Mouse (Mus musculus) adrenal gland, postnatal 10 days (tissue): ENCODE data around the gene Ephb1. TPM values are rescaled to one million over a fixed set of nuclear protein-coding genes. Genes with fewer than 3 reads are reported as not detected.

ENCODE experiments used
- DNase-seq: peaks from one replicate; pipeline ENCODE4 v3.0.0; 2021; ENCODE audit warnings: mixed read lengths
- total RNA-seq, 2 experiments: library from RNA; stranded (reverse); gene quantifications; 2 replicates each; pipeline ENCODE4 v1.2.3; 2021

The Ephb1 gene
- total RNA-seq, 2 experiments from 2014 or later = 3.5 to 4.6 TPM

DNA sequence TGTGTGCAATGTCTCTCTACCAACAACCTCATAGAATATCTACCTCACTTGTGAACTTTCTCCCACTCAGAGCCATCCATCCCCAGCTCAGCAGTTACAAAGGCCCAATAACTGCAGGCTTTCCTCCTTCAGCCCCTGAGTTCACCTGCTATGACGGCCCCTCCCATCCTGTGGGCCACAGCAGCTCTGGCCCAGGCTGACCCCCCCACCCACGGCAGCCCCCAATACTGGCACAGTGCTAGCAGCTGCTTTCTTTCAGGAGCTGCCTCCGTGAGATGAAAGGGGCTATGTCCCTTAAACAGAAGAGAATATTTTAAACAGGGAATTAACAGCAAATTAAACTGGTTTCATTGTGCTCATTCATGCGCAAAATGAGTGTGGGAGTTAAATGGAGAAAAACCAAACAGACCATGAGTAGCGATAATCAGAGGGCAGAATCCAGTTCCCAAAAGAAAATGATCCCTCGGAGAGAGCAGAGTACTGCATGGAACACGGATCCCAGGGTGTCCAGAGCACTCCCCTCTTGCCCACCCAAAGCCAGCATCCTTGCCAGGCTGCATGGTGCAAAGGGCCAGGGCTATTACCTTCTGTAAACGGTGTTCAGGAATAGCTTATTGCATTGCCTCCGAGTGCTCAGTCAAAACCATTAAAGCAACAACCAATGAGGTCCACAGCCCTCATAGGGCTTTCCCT, 105.2 kb downstream of the Ephb1 start:
- no peak for DNase-seq

DNA sequence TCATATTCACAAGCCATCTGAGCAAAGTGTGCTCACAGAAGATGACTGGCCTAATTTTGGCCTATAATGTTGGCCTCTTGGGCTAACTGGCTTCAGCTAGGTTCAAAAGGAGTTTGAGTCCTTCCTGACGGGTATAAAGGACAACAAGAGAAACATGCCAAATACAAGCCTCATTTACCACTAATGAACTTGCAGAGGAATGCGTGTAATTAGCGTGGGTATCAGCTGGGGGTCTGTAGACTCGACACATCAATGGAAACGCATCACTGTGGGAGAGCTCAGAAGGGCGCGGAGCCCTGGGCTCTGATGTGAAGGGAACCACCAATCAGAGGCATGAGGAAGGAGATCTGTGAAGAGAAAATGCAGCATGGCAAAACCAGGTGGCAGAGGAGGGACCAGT, 108.9 kb downstream of the Ephb1 start:
- no peak for DNase-seq

GRCm38 (mm10) chr9:102243296-102243695, 111.2 kb downstream of the Ephb1 start:
- no peak for DNase-seq

DNA sequence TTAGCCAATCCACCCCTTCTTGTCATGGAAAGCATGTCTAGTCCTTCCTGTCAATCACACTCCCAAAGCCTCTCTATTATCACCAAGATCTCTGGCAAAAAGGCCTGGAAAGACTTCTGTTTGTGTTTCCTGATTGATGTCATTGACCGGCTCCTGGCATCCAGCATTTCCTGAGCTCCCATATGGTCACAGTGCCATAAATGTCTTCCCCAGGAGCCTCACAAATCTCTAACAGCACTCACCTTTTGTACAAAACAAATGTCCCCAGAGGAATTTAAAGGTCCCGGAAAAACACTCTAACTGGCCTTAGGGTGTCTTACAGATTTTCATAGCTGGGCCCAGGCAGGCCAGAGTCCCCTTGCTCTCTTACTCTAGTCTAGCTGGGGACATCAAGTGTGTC, 112.9 kb downstream of the Ephb1 start:
- DNase-seq = no peak

DNA sequence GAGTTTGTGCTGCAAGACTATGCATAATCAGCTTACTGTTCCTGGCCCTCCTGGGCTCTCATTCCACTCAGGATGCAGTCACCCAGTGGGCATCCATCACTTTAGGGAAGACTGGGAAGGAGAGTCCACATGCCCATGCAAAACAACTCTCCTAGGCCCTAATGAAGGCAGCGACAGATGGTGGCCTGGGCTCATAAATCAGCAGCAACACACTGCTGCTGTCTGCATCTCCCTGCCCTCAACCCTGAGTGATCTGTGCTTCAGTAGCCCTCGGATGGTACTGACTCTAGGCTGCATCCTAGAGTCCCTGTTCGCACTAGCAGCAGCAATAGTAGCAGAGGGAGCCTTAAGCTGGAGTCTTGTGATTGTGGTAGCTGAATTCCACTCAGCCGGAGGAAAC, 114.3 kb downstream of the Ephb1 start:
- no peak for DNase-seq

GRCm38 (mm10) chr9:102235444-102235951, 119.0 kb downstream of the Ephb1 start:
- DNase-seq = no peak

GRCm38 (mm10) chr9:102231248-102231647, 123.2 kb downstream of the Ephb1 start:
- no peak for DNase-seq

DNA sequence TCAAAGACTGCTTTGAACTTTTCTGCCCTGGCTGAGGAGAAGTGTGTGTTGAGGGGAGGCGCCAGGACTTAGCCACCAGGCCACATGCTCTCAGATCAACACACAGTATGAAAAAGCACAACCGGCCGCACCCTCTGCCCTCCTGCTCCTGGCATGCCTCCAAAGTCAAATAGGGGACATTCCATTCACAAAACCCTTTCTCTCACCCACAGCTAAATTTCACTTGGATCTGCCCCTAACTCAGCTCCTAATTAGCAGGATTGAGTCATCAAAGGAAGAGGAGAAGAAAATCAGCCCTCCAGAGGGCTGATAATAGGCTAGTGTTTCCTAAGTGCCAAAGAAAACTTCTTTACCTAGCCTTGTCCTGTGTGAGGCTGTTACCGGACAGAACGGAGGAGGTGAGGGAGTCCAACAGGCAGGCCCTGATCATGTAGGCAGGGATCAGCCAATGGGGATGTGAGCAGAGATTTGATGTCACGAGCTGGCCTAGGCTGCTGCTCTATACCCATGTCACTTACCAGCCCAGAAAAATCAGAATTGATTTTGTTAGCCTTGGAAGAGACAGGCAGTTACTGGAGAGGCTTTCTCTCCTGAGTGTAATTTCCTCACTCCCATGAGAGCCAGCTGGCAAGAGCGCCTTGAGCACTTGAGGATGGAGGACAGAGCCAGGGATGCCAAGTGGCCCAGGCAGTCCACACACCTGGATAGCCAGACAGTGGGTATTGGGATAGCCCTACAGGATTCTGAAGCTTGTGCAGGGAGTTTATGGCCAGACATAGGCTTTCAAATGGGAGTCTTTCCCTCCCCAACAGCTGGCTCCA, 137.5 kb downstream of the Ephb1 start:
- peak; percentile 44 for DNase-seq

DNA sequence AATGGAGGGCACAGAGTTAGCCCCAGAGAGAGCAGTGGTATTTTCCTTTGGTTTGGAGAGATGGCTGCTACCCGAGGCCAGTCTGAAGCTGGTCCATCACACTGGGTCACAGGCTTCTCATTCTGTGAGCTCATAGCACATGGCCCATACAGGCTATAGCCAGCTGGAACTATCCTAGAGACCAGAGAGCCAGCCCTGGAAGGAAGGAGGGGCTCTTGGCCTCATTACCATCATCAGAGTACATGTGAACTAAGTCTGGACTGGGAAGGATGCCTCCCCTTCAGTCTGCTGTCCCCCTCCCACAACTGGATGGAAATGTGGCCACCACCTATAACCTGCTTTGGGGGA, 142.5 kb downstream of the Ephb1 start:
- DNase-seq = no peak

DNA sequence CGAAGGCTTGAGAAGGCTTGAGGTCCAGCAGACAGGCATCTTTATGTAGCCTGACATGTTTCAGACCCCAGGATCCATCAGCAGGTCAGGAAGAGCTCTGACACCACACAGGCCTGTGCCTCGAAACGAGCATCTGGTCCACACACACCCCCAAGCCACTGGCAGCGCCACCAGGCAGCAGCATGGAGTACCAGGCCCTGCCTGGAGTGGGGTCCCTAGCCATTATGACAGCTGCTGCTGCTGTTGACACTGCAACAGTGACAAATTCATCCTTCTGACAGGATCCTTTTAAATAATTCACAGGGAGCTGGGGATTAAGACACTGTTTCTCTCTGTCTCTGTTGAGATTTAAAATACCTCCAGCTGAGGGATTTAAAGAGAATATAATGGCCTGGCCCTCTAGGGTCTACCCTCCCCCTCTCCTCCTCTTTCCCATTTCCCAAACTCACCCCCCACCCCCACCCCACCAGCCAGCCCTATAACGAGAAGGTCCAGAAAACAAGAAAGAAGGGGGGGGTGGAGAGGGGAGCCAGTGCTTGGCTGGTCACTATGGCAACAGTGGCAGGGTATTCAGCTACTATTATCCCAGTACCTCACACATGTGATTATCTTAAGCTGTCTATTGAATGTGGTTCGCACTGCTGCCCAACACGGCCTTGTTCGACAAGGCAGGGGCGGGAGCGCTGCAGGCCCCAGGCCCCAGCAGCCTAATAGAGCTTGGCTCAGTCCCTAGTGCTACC, 143.0 kb downstream of the Ephb1 start:
- DNase-seq = no peak

DNA sequence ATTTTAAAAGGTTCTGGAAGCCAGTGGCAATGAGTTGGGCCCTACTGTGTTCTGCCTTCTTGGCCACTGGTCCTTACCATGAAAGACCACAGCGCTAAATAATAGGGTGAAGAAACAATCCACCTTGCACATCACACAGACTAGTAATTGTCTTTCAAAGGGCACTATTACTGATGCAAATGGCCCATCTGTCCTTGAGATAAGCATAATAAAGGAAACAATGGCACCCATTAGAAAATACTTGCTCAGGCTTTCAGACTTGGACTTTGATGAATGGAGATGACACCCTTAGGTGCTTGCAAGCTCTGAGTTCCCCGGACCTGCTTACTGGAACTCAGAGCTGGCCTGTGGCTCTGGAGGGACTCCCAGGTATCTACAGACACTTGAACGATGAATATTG, 149.0 kb downstream of the Ephb1 start:
- DNase-seq = no peak

- DNase-seq = no peak
Measured at GRCm38 (mm10) chr9:102201867-102202266, 152.6 kb downstream of the Ephb1 start.

DNA sequence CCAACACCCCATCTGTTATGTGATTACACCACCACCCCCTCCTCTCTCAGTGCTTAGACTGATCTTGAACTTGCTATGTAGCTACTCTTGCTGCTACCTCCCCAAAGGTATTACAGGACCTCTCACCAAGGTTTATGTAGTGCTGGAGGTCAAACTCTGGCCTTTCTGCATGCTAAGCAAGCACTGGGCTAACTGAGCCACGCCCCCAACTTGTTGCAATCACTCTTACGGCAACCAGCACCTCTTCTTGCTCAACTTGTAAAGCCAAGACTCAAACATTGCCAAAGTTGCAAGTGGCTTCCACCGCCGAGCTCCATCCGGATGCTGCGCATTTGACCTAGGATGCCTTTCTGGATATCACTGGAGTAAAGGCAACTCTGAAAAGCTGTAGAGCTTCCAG, 157.6 kb downstream of the Ephb1 start:
- DNase-seq = peak; percentile 72

- peak; percentile 54 for DNase-seq
Measured at GRCm38 (mm10) chr9:102194063-102194462, 160.4 kb downstream of the Ephb1 start.

DNA sequence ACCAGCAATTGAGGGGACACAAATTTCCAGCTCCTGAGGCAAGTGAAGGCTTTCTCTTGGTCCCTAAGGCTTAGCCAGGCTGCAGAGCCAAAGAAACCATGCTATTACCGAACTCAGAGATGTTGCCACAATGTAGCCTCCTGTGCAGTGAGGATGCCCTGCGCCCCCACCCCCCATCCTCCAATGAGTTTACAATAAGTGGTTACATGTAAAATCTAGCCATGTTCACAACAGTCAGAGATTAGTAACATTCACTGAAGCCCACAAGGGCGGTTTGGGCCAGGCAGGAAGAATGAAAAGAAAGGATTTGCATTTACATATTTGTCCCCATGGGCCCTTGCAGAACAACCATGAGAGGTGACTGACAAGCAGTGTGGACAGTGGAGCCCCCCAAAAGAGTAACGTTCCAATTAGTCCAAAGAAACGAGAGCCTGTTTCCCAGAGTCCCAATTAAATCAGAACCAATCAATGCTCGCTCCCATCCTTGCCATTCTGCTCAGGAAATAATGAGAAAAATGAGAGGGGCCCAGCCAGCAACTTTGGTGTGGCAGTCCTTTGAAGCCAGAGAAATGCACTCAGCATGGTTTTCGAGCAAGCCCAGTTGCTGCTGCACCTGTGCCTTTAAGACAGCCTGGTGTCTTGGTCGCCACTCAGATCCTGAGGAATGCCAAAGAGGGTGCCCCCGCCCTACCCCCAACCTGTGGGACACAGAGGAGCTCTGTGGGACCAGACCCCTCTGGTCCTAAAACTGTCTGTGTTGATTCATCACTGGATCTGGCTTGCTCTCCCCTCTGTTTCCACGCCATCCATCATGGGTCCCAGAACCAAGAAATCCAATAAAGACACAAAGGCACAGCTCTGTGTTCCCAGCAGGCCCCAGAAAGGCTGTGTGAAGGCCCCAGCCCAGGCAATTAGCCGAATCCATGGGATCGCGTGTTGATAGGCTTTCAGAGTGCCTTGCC, 161.5 kb downstream of the Ephb1 start:
- no peak for DNase-seq

GRCm38 (mm10) chr9:102190058-102190457, 164.4 kb downstream of the Ephb1 start:
- DNase-seq = no peak

DNA sequence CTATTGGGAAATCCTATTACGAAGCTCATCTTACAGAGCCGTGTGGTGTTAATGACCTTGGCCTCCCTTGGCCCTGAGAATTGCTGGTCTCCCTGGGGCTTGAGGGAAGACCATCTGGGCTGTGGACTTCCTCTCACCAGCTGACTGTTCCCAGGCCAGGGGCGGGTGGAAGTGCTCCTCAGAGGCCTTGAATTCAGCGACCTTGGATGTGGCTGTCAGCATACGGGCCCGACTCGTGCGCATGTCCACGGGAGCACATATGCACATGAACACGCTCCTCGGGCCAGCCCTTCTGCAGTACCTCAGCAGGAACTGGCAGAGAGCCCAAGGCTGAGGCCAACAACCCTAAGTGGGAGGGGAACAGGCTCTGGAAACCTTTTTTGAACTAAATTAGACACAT, 165.1 kb downstream of the Ephb1 start:
- DNase-seq = peak; percentile 86

DNA sequence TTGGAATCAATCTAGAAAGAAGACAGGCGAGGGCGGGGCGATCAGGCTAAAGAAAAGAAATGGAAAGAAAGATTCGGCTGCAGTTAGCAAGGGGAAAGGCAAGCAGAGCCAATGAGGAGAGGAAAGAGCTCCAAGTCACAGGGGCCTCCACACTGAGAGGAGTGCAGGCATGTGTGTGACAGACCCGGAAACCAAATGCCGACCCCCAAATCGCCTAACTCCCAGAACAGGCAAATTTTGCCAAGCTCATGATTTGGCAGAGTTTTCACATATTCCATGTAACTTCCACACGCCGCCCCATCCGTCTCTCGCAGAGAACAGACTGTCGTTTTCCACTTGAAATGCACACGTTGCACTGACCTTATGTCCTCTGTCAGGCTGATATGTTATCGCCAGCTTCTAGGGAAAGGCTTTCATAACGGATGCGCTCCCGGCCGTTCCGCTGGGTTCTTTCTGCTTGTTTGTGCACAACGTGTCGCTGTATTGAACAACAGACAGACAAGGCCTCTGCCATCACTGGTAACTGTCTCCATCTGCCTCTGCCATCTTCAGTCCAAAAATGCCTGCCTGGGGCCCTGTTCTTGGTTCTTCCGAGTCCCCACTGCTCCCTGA, 170.7 kb downstream of the Ephb1 start:
- DNase-seq = no peak

DNA sequence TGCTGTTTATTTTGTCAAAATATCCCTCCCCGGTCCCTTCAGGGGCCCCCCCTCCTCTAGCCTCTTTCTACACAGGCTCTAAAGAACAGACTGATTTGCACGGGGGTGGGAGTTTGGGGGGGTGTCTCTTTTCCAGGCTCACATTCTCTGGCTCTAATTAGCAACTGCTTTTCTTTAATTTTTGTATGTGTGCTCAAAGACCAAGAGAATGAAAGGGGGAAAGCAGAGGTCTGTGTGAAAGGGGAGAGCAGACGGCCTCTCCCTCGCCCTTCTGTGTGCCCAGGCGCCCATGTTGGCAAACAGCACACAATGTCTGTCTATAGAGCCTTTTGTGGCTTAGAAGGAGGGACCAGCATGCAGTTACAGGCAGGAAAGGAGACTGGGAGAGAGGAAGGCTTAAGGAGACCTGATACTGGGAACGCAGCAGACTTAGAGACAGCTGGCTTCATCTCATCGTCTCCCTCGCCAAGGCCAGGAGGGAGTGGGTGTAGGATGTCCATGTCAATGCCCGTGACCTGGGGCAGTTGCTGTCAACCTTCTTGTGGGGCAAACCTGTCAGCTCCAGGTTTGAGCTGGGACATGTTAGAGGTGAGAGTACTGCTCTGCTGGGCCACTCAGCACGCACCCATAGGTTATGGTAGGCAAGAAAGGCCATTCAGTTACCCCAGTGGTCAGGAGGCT, 172.5 kb downstream of the Ephb1 start:
- DNase-seq = no peak

DNA sequence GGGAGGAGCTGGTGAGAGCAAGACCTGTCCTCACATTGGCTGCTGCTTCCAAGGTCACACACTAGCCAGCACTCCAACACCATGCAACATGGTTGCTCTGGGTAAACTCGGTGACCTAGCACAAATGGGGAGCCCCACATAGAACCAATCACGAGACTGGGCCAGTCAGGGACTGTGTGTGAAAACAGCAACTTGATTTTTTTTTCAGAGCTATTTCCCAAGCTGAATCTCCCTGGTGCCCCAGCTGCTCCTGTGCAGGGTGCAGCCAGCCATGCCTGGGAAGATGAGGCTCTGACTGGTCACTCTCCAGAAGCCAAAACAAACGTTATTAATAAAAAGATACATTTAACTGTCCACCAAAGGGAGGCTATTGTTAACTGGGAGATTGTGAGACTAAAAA, 173.2 kb downstream of the Ephb1 start:
- no peak for DNase-seq

DNA sequence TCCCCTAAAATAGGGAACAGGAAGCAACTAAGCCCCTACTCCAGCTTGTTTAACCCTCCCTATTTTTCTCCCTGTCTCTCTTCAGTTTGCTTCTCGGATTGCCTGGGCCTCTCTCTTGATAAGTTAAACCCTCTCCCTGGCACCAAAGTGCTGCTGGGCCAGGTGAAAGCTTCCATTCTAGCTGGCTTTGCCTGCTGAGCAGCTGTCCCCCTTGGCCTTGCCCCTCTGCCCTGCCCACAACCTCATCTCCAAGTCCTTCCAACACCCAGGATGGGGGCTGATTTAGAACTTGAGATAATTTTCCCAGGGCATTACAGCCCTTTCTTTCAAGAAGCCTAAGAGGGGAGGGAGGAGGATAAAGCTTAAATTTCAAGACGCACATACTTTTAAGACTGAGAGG, 174.0 kb downstream of the Ephb1 start:
- DNase-seq = no peak
